Mouse (Mus musculus): Measurements from ENCODE around the gene Vdac2.
A peak's percentile ranks its signal among the peaks of the same experiment; 100 is the strongest.

Vdac2 gene

DNA sequence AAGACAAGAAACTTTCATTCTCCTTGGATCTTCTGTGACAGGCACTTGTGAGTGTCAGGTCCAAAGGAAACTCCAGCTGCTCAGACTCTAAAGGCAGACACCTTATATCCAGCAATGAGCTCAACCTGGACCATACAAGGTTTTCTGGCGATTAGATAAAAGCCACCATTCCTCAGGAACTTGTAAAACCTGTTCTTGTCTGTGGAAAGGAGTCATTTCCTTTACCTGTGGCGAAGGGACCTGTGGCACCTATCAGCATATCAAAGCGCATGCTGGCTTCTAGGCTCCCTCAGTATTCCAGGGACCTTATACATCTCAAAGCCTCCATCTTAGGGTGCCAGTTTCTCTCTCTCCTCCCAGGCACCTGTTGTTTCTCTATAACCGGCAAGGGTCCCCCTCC, 7.6 kb upstream of the Vdac2 start:
- DNase-seq (ENCODE audit: low spot score in 2 of 2) = no peak

DNA sequence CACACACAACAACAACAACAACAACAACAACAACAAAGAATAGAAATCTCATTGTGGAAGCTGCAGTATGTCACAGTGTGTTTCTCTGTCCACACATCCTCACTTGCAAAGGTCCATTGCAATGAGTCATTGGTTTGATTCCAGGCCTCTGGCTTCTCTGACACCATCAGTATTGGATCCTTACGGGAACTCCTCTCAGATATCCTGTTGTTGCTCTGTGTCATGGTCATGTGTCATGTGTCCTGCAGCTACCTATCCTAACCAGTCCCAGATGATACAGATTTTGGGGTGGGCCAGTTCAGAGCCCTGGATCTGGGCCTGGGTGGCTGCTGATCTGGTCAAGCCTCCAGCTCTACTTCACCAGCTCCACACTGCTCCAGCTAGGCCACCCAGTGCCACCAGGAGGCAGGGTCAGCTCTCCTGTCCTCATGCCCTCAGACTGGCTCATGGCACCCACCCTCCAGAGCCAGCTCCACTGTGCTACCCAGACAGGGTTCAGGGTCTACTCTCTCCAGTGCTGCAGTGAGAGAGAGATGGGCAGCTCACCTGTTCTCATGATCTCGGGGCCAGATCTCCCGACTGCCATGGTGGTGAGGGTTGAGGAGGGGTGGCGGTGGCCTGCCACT, 4.0 kb upstream of the Vdac2 start:
- DNase-seq (ENCODE audit: low spot score in 2 of 2) = no peak

DNA sequence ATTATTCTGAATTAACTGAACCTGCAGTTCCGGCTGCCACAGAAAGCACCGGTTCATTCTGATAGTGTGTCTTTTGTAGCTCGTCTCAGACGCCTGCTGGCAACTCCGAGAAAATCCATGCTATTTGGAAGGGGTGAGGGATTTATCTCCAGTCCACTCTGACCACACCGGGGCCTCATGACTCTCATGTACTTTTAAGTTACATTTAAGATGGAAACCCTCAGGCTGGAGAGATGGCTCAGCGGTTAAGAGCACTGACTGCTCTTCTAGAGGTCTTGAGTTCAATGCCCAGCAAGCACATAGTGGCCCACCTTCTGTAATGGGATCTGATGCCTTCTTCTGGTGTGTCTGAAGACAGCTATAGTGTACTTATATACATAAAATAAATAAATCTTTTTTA, 2.7 kb upstream of the Vdac2 start:
- no peak for DNase-seq (ENCODE audit: low spot score in 2 of 2)

DNA sequence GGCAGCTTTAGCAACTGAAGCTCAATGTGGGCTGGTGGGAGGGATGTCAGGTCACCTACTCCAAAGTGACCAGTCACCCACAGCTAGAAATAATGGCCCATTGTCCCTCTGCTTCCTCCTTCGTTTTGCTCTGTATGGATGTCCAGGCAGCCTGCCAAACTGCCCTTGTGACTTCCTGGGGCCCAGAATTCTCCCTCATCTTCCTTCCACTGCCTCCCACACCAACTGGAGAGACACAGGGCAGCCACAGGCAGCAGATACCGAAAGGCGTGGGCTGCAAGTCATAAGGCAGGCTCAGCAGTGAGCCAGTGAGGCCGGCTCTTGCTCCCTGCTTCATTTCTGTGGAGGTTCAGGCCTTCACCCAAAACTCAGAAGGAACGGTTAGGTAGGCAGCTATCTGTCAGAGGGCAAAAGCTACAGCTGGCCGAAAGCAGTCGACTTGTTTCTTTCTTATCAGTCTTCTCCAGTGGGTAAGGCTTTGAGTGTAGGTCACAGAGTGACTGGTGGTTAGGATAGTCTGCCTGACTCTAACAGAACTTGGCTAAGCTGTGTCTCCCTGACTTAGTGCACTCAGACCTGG, 2.2 kb upstream of the Vdac2 start:
- DNase-seq (ENCODE audit: low spot score in 2 of 2) = peak; percentile 57 to 77

DNA sequence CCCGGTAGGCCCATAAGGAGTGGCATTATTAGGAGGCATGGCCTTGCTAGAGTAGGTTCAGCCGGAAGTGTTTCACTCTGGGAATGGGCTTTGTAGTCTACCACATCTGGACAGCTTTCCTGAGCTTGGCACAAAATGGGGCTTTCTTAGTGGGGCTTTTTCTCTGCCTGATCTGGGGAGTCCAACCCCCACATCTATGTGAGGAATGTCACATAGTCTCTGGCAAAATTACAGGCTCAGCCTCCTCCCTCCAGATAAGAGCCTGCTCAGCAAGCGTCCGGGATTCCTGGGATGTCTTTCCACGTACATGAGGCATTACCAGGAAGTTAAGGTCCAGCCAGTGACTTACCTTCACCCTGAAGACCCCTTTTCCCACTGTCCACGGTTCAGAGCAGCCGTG, 1.1 kb upstream of the Vdac2 start:
- no peak for DNase-seq (ENCODE audit: low spot score in 2 of 2)

DNA sequence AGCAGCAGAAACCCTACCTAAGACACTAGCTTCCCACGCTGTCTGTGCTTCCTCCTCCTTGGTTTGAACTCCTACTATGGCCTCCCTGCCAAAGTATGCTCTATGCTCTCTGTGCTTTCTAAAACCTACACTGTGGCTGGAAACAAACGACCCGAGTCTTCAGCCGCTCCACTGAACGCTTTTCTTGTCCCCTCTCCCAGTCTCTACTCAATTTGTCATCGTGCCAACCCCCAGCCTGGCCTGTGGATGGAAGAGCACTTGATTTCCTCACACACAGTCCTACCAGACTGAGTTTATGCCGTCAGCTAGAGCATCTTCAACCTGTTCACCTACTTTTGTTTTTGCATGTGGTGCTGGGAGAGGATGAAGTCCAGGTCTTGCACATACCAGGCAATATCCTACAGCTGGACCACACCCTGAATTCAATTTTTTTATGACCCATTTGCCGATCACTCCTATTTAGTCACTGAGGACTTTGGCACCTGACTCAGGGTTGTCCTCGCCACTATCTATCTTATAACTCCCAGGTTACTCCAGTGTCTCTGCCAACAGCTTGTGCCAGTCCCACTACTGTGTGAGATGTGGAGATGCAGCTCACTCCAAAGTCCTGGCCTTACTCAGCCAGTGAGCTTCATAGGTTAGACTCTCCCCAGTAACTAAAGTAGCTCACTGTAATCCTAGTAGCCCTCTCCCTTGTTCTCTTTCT, 901 bp downstream of the Vdac2 start:
- DNase-seq (ENCODE audit: low spot score in 2 of 2) = no peak

DNA sequence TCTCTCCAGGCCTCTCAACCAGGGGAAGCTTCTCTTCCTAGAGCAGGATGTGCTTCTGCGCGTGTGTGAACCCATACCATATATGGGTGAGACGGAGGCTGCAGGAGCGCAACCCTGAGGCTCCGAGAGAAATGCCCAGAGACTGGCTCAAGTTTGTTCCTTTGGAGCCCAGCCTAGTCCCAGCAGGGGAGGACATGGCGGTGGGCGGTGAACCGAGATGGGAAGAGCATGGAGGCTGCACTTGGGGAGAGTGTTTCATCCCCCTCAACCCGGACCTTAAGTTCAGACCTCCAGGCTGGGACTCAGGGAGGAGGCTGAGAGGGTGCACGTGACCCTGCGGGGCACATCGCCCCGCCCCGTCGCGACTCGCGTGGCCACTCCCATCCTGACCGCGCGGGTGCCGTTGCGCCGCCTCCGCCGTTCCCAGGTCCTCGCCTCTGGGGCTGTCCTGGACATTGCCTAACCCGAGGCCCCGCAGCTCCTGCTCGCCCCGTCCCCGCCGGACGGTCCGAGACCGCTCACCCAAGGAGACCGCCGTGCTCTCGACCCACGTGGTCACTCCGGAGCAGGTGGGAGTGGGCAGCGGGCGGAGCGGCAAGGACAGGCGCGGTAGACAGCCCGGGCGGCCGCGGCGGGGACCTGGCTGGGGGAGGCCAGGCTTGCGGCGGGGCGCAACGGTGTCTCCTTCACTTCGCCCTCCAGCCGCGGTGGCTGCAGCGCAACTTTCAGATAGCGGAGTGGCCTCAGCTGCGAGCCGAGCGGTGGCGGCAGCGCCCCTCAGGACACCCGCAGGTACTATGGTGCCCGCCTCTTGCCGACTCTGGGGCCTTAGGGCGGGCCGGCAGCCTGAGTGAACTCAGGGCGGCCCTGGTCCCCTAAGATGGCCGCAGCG, 6.1 kb downstream of the Vdac2 start:
- DNase-seq (ENCODE audit: low spot score in 2 of 2) = peak; percentile 97 to 98

DNA sequence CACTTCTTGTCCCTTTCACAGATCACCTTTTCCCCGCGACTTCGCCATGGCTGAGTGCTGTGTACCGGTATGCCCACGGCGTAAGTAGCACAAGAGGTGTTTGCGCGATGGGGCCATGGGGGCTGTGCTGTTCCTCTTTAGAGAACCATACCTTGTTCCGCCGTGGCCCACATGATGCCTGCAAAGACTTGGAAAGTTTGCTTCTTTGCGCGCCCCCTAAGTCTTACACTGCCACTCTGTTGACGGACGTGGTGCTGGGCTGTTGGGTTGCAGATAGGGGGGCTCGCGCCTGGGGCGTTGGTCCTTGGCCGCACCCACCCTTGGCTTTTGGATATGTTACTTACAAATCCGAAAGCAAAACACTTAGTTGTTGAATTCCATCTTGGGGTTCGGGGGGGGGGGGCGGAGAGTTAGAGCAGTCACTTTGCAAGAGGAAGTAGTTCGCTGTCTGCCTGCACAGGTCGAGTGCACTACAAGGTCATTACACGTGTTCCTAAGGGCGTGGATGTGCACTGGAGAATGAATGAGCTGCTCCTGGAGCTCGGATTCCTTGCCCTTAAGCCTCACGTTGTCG, 6.9 kb downstream of the Vdac2 start:
- DNase-seq (ENCODE audit: low spot score in 2 of 2) = no peak

DNA sequence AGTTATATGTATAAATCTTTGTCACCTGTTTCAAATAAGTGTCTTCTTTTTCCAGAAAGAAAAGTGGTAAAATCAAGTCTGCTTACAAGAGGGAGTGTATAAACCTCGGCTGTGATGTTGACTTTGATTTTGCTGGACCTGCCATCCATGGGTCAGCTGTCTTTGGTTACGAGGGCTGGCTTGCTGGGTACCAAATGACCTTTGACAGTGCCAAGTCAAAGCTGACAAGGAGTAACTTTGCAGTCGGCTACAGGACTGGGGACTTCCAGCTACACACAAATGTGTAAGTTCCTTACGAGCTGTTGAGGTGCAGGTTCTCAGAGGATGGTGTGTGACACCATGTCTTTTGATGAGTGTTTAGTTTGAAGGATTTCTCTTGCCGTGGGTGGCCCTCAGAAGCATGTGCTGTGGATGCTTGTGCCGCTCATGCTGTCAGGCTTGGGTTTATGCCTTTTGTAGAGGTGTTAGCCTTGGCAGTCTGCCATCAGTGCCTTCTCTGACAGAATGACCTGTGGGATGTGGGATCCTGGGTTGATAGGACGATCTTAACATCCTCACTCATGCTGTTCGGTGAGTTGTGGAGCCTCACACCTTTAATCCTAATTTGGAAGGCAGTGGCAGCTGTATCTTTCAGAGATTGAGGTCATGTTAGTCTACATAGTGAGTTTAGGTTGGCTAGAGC, 13.4 kb downstream of the Vdac2 start:
- DNase-seq (ENCODE audit: low spot score in 2 of 2) = no peak

DNA sequence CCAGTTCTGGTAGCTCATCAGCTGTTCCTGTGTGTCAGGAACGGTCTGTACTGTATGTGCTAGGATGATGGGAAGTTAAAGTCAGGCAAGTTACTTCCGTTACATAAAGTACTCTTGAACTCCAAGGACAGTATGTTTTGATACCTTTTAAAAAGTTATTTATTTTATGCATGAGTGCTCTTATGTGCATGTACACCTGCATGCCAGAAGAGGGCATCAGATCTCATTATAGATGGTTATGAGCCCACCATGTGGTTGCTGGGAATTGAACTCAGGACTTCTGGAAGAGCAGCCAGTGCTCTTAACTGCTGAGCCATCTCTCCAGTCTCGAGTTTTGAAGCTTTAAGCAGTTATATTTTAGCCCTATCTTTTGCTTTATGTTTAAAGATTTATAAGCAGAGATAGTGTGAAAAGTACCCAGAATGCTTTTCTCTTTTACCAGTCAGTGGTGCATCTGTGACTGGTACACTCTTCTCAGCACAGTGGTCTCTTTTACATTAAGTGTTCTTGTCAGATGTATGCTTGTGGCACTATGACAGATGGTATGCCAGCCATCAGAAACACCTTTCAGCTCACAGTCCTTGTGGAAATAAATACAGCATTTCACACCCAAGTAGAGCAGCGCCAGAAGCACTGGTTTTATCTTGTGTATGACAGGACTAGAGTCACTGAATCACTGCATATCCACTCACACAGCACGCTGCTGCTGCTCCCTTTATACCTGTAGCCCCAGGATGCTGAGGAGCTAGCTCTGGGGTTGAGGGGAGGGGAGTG, 17.0 kb downstream of the Vdac2 start:
- DNase-seq (ENCODE audit: low spot score in 2 of 2) = no peak

DNA sequence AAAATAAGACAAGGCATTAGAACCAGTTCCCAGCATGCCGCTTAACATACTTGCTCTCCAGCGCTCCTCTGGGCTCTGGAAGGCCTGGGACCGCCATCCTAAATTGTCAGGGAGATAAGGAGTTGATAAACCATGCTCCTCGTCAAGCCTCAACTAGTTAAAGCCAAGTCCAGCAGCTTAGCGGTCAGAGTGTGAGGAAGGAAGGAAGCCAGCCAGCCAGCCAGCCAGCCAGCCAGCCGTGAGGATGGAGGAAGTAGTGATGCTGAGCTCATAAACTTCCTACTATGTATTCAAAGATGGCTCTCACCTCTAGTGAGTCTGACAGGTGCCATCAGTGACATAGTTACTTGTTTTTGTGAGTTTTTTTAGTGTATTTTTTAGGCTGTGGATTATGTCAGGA, 18.2 kb downstream of the Vdac2 start:
- DNase-seq (ENCODE audit: low spot score in 2 of 2) = no peak

DNA sequence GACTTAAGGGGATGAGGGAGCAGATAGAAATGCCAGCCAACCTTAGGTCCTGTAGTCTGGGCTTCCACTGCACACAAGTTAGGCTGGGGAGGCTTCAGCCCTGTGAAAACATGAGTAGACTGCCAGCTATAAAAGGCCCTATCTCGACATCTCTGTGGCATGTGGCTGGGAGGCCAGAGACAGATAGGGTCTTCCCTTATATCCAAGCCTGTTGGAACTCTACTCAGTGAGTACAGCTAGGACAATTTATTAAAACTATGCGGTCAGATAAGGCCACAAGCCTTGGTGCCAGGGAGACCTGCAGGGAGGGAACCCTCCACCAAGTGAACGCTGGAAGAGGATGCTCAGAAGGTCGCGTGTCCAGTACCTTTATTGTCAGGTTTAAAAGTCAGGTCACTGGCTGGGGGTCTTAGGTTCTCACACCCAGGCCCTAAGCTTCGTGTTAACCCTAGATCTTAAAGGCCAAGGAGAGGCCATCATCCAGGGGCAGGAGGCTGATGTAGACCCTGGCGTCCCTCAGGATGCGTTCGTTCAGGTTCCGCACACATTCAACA, 21.9 kb downstream of the Vdac2 start:
- DNase-seq (ENCODE audit: low spot score in 2 of 2) = no peak

DNA sequence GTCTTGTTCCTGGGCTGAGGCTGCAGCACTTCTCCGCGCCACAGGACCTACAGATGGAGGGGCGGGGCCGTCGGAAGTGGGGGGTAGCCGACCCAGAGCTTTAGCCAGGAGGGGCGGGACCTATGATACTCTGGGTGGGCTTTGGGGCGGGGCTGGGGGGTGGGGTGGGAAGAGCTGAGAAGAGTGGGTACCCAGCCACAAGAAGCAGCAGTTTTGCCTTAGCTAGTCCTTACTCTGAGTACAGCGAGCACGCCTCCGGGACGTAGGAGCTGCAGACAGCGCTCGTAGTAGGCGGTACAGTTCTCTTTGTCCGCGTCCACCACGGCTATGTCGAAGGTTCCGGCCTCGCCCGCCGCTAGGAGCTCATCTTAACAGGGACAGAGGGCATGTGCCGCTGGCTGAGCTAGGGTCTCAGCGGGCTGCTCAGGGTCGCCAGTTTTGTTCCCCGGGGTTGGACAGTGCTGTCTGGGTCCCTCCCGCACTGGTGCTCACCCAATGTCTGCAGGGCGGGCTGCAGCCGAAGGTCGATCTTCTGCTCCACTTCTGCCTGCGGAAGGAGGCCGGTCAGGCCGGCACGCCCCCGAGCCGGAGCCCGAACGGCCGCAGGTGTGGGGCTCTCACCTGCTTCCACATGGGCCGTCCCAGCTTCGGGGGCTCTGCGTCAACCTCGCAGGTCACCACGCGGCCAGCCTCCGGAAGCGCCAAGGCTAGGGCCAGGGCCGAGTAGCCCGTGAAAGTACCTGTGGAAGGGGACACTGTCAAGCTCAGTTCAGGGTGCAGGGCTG, 22.5 kb downstream of the Vdac2 start:
- peak; percentile 49 to 80 for DNase-seq (ENCODE audit: low spot score in 2 of 2)

DNA sequence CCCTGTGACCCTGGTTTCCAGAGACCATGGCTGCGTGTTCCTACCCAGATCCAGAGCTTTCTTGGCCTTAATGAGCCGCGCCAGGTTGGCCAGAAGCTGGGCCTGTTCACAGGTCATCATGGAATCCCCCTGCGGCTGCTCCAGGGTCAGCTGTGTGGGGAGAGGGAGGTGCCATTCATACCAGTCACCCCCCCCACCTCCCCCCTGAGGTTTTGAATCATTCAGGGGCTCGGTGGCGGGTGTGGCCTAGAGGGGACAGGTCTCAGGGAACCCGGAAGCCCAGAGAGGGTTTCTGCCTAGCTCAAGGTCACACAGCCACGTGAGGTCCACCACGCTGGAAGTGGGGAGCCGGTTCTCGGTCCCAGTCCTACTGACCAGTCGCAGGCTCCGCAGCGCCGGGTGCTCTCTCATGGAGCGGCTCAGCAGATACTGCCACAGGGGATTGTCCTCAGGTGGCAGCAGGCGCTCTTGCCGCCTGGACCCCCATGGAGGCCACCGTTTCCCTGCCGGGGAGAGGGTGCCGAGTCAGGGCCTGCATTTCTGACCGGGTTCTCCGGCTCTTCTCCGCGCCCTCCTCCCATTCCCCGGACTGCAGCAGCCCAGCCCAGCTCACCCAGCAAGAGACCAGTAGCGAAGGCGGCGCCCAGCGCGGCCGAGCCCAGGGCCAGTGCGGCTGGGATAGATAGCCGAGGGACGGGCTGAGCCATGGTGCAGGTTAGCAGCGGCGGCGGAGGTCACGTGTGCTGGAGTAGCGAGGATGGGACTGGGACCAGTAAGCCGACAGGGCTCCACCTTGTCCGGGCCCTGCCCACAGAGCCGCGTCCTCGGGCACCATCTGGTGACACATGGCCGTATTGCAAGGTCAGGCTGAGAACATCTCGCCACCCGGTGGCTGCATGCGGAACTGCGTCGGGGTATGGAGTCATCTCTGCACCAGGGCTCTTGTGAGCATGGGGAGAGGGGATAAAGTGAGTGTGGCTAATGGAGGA, 23.4 kb downstream of the Vdac2 start, which contains the start of gene Comtd1:
Comtd1 (minus strand) TSS at position 812 of the 989 bp plus-strand sequence.
- DNase-seq (ENCODE audit: low spot score in 2 of 2) = peak; percentile 96 to 99

DNA sequence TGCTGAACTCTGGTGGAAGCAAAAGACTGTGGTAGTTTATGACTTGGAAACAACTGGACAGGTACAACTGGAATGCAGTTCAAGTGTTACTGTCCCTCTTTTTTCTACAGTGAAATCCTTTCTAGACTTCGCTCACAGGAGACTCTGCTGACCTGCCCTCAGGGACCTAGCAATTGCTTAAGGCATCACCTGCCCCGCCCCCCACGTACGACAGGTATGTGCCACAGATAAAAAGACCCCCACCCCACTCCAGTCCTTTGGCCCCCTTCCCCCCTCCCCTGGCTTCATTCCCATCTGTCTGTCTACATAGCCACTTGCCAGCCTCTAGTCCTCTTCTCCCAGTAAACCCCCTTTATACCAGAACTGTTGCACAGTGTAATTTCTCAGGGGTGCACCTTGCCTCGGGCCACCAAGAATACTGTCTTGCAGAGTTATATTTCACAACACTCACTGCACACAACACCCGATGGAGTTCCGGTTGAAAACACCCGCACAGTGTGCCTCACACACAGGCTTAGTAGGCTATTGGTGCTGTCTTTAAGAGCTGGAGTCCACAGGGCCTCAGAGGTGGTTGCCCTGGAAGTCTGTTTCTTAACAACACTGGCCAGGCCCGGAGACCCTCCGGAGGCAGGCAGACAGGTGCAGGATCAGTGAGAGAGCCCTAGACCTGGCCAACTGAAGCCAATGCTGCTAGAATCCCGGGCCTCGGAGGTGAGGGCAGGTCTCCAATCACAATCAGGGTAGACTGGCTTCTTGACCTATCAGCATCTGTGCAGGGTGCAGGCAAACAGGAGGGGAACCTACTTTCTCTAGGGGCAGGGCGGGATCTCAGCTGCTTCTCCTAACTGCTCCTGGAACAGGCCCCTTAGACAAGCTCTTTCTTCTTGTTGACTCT, 24.7 kb downstream of the Vdac2 start:
- DNase-seq (ENCODE audit: low spot score in 2 of 2) = no peak

DNA sequence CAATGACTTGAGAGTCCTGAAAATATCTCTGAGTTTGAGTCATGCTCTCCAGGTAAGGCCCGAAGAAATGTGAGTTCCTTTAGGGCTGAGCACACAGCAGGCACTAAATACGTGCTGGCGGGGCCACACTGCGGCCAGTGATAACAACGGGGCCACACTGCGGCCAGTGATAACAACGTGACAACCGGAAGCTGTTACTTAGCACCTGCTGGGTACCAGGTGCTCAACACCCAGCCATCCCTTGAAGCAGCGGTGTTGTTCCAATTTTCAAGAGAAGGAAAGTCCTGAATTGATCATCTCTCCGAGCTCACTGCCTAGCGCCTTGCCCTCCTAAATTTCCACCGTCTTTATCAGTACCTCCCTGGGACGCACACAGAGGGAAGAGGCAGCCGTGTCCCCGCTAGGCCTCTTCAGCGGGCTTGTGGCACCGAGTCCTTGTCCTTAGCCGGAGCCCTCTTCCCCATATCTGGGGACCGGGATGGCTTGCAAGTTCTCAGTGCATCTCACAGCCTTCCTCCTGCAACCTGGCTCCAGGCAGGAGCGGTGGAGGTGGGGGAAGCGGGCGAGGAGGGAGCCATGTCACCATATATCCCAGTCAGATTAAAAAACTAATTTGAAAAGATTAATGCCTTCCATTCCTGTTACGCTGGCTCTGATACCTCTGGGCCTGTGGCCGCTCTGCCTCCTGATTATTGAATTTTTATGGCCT, 25.5 kb downstream of the Vdac2 start:
- no peak for DNase-seq (ENCODE audit: low spot score in 2 of 2)
